ENCODE assay signal across 14 mouse cellular contexts in genomic region chr13:24623631-24624030, GRCm38 (mm10).
"Had no signal": no experiment of that assay in that cellular context is flagged by ENCODE, and none has a peak within 500 bp of the region (broad histone marks: within the 10 kb centered on the region; RNA-seq: fewer than 3 reads in every experiment).

No protein-coding gene starts in this region.

- DNase-seq: lung, adult 18-20 months; lung, embryonic 14.5 days; lung, postnatal 10 days; lung, postnatal 4 days; right cerebral cortex, postnatal 14 days; thymus, adult 2 months; thymus, postnatal 36 days had no signal

- ATAC-seq: midbrain, embryonic 13.5 days; midbrain, embryonic 15.5 days had no signal

- H3K4me3 ChIP-seq: megakaryocyte, embryonic 14.5 days; midbrain, embryonic 13.5 days; midbrain, embryonic 15.5 days; neural tube, embryonic 12.5 days; stomach, embryonic 15.5 days had no signal

- H3K36me3 ChIP-seq: midbrain, embryonic 13.5 days; midbrain, embryonic 15.5 days; neural tube, embryonic 12.5 days; stomach, embryonic 15.5 days had no signal

- H3K9me3 ChIP-seq: megakaryocyte, embryonic 14.5 days; midbrain, embryonic 13.5 days; midbrain, embryonic 15.5 days; neural tube, embryonic 12.5 days; stomach, embryonic 15.5 days had no signal

- H3K4me2 ChIP-seq: lung, embryonic 14.5 days; midbrain, embryonic 11.5 days; midbrain, embryonic 13.5 days; midbrain, embryonic 15.5 days; neural tube, embryonic 12.5 days; stomach, embryonic 15.5 days had no signal

- H3K9ac ChIP-seq: lung, embryonic 14.5 days; midbrain, embryonic 13.5 days; midbrain, embryonic 15.5 days; neural tube, embryonic 12.5 days; stomach, embryonic 15.5 days had no signal

- H3K27me3 ChIP-seq: megakaryocyte, embryonic 14.5 days; midbrain, embryonic 13.5 days; midbrain, embryonic 15.5 days; neural tube, embryonic 12.5 days; stomach, embryonic 15.5 days had no signal

- H3K27ac ChIP-seq: midbrain, embryonic 13.5 days; neural tube, embryonic 12.5 days; stomach, embryonic 15.5 days; stomach, postnatal 0 days had no signal
